Mouse (Mus musculus) C2C12 (cell line): ENCODE results near the gene Rbm12b1.
"Not testable (repeated sequence)": the region's sequence is repeated elsewhere in the genome, so short reads cannot be mapped to it uniquely, and the experiment has no call there.

Experiments
- CEBPB ChIP-seq: IDR thresholded peaks from one replicate; pipeline ENCODE4 v1.6.1; 2011; ENCODE audit warnings: low read depth, mild to moderate bottlenecking, control low read depth, moderate library complexity
- CTCF ChIP-seq: IDR thresholded peaks from one replicate; pipeline ENCODE4 v1.5.1; 2011; ENCODE audit not compliant: control insufficient read depth, insufficient read depth, insufficient read length
- MAX ChIP-seq: IDR thresholded peaks from one replicate; pipeline ENCODE4 v1.6.1; 2011; ENCODE audit warnings: mild to moderate bottlenecking, control low read depth
- MYOG ChIP-seq: IDR thresholded peaks from one replicate; pipeline ENCODE4 v1.6.1; 2011; ENCODE audit not compliant: control insufficient read depth, insufficient read length; ENCODE audit errors: extremely low read depth
- USF1 ChIP-seq: IDR thresholded peaks from one replicate; pipeline ENCODE4 v1.6.1; 2011; ENCODE audit warnings: low read depth, mild to moderate bottlenecking, control low read depth, moderate library complexity

DNA sequence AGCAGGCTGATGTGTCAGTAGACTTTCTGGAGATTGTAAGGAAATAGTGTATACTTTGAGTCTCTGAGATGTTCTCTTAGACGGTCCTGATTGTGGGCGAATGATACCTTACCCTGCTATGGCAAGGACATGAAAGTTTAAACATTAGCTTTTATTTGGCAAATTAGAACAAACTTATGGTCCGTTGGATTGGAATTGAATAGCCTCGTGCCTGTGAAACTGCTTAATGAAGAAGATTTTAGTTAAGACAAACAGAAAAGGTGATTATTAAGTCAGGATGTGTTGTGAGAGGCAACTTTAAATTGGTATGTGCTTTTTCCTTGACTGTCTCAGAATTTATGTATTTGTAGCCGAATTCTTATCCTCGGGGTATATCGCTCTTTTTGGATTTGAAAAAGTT is 1.5 kb downstream of the Rbm12b1 start:
- not testable (repeated sequence) for TF ChIP-seq CTCF, MAX, CEBPB, USF1, MYOG
